Mouse (Mus musculus) liver, embryonic 15.5 days (tissue): Measurements from ENCODE around the gene Rps27a. TPM values are rescaled to one million over a fixed set of nuclear protein-coding genes. Genes with fewer than 3 reads are reported as not detected.

Experiments
- ATAC-seq: fragments of 200-750 bp; cut with Nextera tagmentation; 2 replicates; pipeline ENCODE4 v1.8.0; 2017; ENCODE audit warnings: moderate number of reproducible peaks, mild to moderate bottlenecking, moderate library complexity; ENCODE audit not compliant: insufficient read depth
- H3K27ac ChIP-seq: fragments of 300-500 bp; sonication (generic); replicated peaks from 2 replicates; pipeline ENCODE4 v1.5.1; 2015; ENCODE audit warnings: mild to moderate bottlenecking, inconsistent platforms
- H3K27me3 ChIP-seq: fragments of 300-500 bp; sonication (generic); 2 replicates; pipeline ENCODE4 v1.6.1; 2015; ENCODE audit warnings: mild to moderate bottlenecking, inconsistent platforms
- H3K36me3 ChIP-seq: fragments of 300-500 bp; sonication (generic); replicated peaks from 2 replicates; pipeline ENCODE4 v1.6.1; 2015; ENCODE audit warnings: moderate library complexity, mild to moderate bottlenecking, inconsistent platforms
- H3K4me1 ChIP-seq: fragments of 300-500 bp; sonication (generic); replicated peaks from 2 replicates; pipeline ENCODE4 v1.6.1; 2015; ENCODE audit warnings: inconsistent platforms
- H3K4me2 ChIP-seq: fragments of 300-500 bp; sonication (generic); 2 replicates; pipeline ENCODE4 v1.6.1; 2015; ENCODE audit warnings: moderate library complexity, mild to moderate bottlenecking, inconsistent platforms
- H3K4me3 ChIP-seq: fragments of 300-500 bp; sonication (generic); replicated peaks from 2 replicates; pipeline ENCODE4 v1.5.1; 2015; ENCODE audit warnings: mild to moderate bottlenecking, inconsistent platforms
- H3K9ac ChIP-seq: fragments of 300-500 bp; sonication (generic); 2 replicates; pipeline ENCODE4 v1.6.1; 2015; ENCODE audit warnings: moderate library complexity, mild to moderate bottlenecking, inconsistent platforms
- H3K9me3 ChIP-seq: fragments of 300-500 bp; sonication (generic); replicated peaks from 2 replicates; pipeline ENCODE4 v1.6.1; 2016; ENCODE audit warnings: inconsistent platforms
- WGBS: fragments of 180-500 bp; shearing (Covaris S2); methylation state at CpG from one replicate; pipeline ENCODE4 v1.1.7; 2015; ENCODE audit warnings: mixed read lengths; ENCODE audit not compliant: insufficient replicate concordance; 5-methylcytosine and 5-hydroxymethylcytosine counted together
- polyA plus RNA-seq: library from polyadenylated mRNA; unstranded; fragments of >200 nt; fragmentation: Nextera tagmentation; extraction: Ambion mirVana; gene quantifications from 2 replicates; pipeline ENCODE4 v1.2.1, GENCODE M21; 2015

The Rps27a gene
- polyA plus RNA-seq, 1 experiment from 2014 or later: 582 TPM

DNA sequence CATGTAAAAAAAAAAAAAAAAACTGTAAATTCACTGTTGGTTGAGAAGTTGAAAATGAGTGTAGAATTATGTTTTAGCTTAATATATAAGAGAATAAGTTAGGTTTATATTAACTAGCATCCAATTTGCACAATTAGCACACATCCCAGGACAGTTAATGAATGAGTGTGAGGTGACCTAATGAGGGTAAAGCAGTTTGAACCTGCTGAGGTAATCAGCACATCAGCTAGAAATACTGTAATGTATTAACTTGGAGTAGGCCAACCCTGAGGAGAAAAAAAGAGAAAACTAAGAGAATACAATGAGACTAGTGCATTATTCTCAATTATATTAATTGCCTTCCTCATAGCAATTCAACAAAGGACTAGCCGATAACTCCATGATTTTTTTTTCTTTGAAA is 38.5 kb downstream of the Rps27a start:
- WGBS: 85% methylated on average over 1 of the region's 1 CpGs
- Histone ChIP-seq H3K4me1 (peaks cover 15% of the 10 kb centered on the region), H3K27me3 (no peaks in the 10 kb centered on the region), H3K4me2 (no peak overlapping the region), H3K9ac (no peak overlapping the region), H3K36me3 (peaks cover 20% of the 10 kb centered on the region), H3K4me3 (no peak overlapping the region), H3K9me3 (no peaks in the 10 kb centered on the region), H3K27ac (no peak overlapping the region)
- ATAC-seq: no peak

DNA sequence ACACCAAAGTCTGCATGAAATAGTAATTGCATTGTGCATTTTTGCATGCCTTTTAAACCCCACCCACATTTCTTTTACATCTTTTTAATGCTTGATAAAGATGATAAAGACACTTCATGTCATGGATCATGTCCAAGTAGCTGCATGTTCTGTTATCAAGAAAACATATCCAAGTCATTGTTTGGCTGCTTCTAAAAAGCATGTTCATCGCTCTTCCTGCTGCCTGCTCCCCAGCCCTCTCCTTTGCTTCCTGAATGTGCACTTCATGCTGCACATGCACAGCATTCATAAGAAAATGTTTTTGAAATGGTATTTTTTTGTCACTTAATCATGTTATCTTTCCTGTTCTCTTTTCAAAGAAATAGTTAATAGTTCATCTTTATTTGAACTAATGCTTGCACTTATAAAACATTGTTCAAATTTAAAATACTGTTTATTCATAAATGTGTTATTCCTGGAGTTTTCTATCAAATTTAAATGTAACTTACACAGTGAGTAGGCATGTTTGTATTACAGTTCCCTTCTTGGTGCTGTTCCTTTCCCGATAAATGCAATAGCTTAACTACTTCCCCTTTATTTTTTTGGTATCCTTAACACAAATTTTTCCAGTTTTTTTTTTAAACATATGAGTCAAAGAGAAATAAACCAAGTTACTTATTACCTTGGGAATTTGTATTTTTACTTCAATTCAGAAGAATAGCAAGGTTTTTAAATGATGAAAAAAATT is 42.8 kb downstream of the Rps27a start:
- Histone ChIP-seq H3K27ac (peak overlapping the region; percentile 48; the same call in 1 of the 2 replicates), H3K36me3 (no peaks in the 10 kb centered on the region), H3K9ac (no peak overlapping the region), H3K4me1 (peaks cover 16% of the 10 kb centered on the region), H3K9me3 (no peaks in the 10 kb centered on the region), H3K4me3 (no peak overlapping the region), H3K27me3 (no peaks in the 10 kb centered on the region), H3K4me2 (peak overlapping the region; percentile 6)
- 36% methylated on average over 2 of the region's 2 CpGs for WGBS
- peak; percentile 58 for ATAC-seq

GRCm38 (mm10) chr11:29503948-29504893 is 43.7 kb downstream of the Rps27a start:
- 49% methylated on average over 10 of the region's 10 CpGs for WGBS
- Histone ChIP-seq H3K4me2 (peak overlapping the region; percentile 6), H3K36me3 (0 out of 2 replicates have a peak, but pooled peaks cover 4% of the 10 kb centered on the region), H3K9ac (no peak overlapping the region), H3K4me1 (peaks cover 16% of the 10 kb centered on the region), H3K27ac (peak overlapping the region; percentile 48), H3K9me3 (no peaks in the 10 kb centered on the region), H3K4me3 (no peak overlapping the region), H3K27me3 (no peaks in the 10 kb centered on the region)
- ATAC-seq: peak; percentile 84

- no peak overlapping the region for H3K27ac ChIP-seq
Observed at GRCm38 (mm10) chr11:29496962-29497361, 50.9 kb downstream of the Rps27a start.

More at GRCm38 (mm10) chr11:29496962-29497361, 50.9 kb downstream of the Rps27a start:
- ATAC-seq: no peak
- Histone ChIP-seq H3K9ac (no peak overlapping the region), H3K4me3 (no peak overlapping the region), H3K4me2 (no peak overlapping the region), H3K9me3 (no peaks in the 10 kb centered on the region), H3K4me1 (peaks cover 3% of the 10 kb centered on the region; the same call in 1 of the 2 replicates), H3K36me3 (0 out of 2 replicates have a peak, but pooled peaks cover 4% of the 10 kb centered on the region), H3K27me3 (no peaks in the 10 kb centered on the region)
- WGBS: 67% methylated on average over 3 of the region's 3 CpGs

Other genes starting within 250 kb of the Rps27a start
- 3.8 and 4.5 TPM in 2 replicates for gene Ccdc88a, start 174.5 kb downstream of the Rps27a start, polyA plus RNA-seq
- 15.5 and 17.4 TPM in 2 replicates for gene Prorsd1, start 33.1 kb downstream of the Rps27a start, polyA plus RNA-seq
- 19.4 and 21.5 TPM in 2 replicates for gene Mtif2, start 21.7 kb downstream of the Rps27a start, polyA plus RNA-seq
- 0.08 TPM in 1 of 2 replicates, not detected in the other for gene Clhc1, start 159 bp downstream of the Rps27a start, polyA plus RNA-seq
- gene Rtn4, start 144.8 kb upstream of the Rps27a start, polyA plus RNA-seq: 11.7 and 12.0 TPM in 2 replicates